Mouse (Mus musculus): ENCODE results near the gene Pla2g4c. TPM values are rescaled to one million over a fixed set of nuclear protein-coding genes. Genes with fewer than 3 reads are reported as not detected.

The Pla2g4c gene
- total RNA-seq (2023): 0.34 TPM

DNA sequence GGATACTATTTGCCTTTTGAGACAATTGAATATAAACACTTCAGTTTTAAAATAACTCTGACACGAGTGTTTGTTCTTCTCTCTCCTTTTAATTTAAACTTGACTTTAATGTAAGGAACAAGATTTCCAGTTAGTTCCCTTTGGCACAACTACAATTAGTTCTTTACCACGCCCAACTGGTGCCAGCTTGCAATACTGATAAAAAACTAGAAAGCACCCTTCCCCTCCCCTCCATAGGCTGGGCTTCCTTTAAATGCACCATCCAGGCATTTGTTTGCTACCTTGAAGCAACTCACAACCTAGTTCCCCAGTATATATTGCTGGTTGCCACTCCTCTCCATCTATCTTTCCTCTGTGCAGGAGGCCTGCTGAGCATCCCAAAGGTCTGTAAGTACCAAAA is at the start of gene Pla2g4c:
Pla2g4c (plus strand) TSS at position 340 of the 400 bp plus-strand sequence.

DNA sequence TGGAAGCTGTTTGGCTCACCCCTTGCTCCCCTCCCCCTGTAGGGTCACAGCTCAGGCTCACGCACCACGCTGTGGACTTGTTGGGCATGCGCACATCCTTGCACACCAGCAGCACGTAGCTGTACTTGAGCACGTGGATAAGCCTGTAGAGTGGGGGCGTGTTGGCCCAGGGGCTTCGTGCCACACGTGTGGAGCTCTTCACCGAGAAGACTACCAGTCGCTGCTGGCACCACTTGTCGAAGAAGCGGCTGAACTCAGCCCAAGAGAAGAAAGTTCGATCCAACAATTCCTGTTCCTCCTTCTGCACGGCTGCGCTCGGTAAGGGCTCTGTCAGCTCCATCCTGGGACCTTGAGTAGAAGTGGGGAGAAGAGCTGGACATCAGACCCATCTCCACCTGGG is 47.4 kb upstream of the Pla2g4c start, which contains the start of gene Lig1:
Lig1 (plus strand) TSS at position 203 of the 400 bp plus-strand sequence.

DNA sequence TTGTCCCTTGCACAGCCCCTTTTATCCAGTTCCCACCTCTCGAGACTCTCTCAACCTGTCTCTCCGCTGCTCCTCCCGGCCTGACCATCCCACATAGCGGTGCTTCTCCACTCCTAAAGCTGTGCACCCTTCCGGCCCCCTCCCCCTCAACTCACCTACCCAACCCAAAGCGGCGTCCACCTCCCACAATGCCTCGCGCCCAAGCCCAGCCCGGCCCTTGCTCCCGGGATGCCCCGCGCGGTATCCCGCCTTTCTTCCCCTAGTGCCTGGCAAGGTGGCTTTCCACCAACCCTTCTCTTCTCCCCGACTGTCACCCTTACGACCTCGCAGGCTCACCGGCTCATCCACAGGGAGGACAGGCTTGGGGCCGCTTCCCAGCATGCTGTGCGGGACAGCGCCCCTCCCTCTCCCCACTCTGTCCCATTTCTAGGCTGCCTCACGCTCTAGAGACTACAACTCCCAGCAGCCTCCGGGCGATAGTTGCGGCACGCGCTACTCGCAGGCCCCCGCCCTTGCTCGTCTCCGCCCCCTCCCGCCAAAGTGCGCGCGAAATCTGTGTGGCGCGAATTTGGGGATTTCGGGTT is 46.1 kb upstream of the Pla2g4c start, which contains the start of gene Zswim9:
Zswim9 (minus strand) TSS at position 414 of the 584 bp plus-strand sequence.

DNA sequence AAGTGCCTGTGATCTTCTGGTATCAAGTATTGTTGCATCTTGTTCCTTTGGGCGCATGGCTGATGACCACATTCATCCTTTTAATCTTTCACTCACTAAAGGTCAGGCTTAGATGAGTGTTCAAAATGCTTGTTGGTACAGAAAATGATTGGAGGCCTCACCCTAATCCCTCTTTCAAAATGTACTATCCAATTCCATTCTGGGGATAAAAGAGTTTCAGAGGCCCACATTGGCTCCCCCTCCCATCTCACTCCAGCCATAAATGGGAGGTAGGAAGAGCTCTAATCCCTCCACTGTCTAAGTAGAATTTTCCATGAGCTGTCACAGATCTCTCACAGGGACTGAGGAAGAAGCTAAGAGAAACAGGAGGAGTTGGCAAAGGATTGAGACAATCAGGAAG is 73.4 kb downstream of the Pla2g4c start, which contains the start of gene Cabp5:
Cabp5 (plus strand) TSS at position 301 of the 400 bp plus-strand sequence.

Other genes with a start within 250 kb of the Pla2g4c start
- not detected for gene Vmn1r85, start 229.5 kb upstream of the Pla2g4c start, total RNA-seq (2023)
- gene Vmn1r86, start 204.7 kb upstream of the Pla2g4c start, total RNA-seq (2023): not detected
- not detected for gene Vmn1r87, start 184.5 kb upstream of the Pla2g4c start, total RNA-seq (2023)
- 0.31 TPM for gene Vmn1r88, start 165.1 kb upstream of the Pla2g4c start, total RNA-seq (2023)
- not detected for gene Vmn1r89, start 111.6 kb upstream of the Pla2g4c start, total RNA-seq (2023)
- 21.1 TPM for gene Lig1, start 47.4 kb upstream of the Pla2g4c start, total RNA-seq (2023)
- 6.5 TPM for gene Zswim9, start 45.9 kb upstream of the Pla2g4c start, total RNA-seq (2023)
- gene Cabp5, start 73.5 kb downstream of the Pla2g4c start, total RNA-seq (2023): not detected
- gene Bsph1, start 126.2 kb downstream of the Pla2g4c start, total RNA-seq (2023): not detected
- not detected for gene Bsph2, start 246.4 kb downstream of the Pla2g4c start, total RNA-seq (2023)